Mouse (Mus musculus) heart, embryonic 16.5 days (tissue): Measurements from ENCODE around the gene Arhgap17. TPM values are rescaled to one million over a fixed set of nuclear protein-coding genes. Genes with fewer than 3 reads are reported as not detected.
A peak's percentile ranks its signal among the peaks of the same experiment; 100 is the strongest.

Experiments
- ATAC-seq: fragments of 200-750 bp; cut with Nextera tagmentation; replicated peaks from 2 replicates; pipeline ENCODE4 v1.8.0; 2017; ENCODE audit warnings: moderate number of reproducible peaks; ENCODE audit not compliant: insufficient read depth, low FRiP score; ENCODE audit errors: extremely low read depth
- H3K27ac ChIP-seq: fragments of 300-500 bp; sonication (generic); 2 replicates; pipeline ENCODE4 v1.5.1; 2014; ENCODE audit warnings: mild to moderate bottlenecking, low read length, control low read depth, moderate library complexity
- H3K27me3 ChIP-seq: fragments of 300-500 bp; sonication (generic); 2 replicates; pipeline ENCODE4 v1.6.1; 2014; ENCODE audit warnings: low read length, mixed read lengths; ENCODE audit not compliant: control insufficient read depth, insufficient read depth
- H3K36me3 ChIP-seq: fragments of 300-500 bp; sonication (generic); 2 replicates; pipeline ENCODE4 v1.6.1; 2014; ENCODE audit not compliant: control insufficient read depth, insufficient read depth
- H3K4me1 ChIP-seq: fragments of 300-500 bp; sonication (generic); 2 replicates; pipeline ENCODE4 v1.6.1; 2014; ENCODE audit warnings: low read length, mixed read lengths; ENCODE audit not compliant: control insufficient read depth, insufficient read depth
- H3K4me2 ChIP-seq: fragments of 300-500 bp; sonication (generic); 2 replicates; pipeline ENCODE4 v1.6.1; 2014; ENCODE audit warnings: low read depth, mild to moderate bottlenecking, control low read depth, low read length
- H3K4me3 ChIP-seq: fragments of 300-500 bp; sonication (generic); 2 replicates; pipeline ENCODE4 v1.5.1; 2014; ENCODE audit warnings: mild to moderate bottlenecking, control low read depth, low read length
- H3K9ac ChIP-seq: fragments of 300-500 bp; sonication (generic); 2 replicates; pipeline ENCODE4 v1.6.1; 2014; ENCODE audit warnings: low read length, control low read depth
- H3K9me3 ChIP-seq: fragments of 300-500 bp; sonication (generic); replicated peaks from 2 replicates; pipeline ENCODE4 v1.6.1; 2016; ENCODE audit warnings: low read length; ENCODE audit not compliant: control insufficient read depth
- WGBS: fragments of 180-500 bp; shearing (Covaris S2); extraction: QIAGEN DNeasy Blood & Tissue Kit; methylation state at CpG from one replicate; pipeline ENCODE4 v1.1.7; 2014; 5-methylcytosine and 5-hydroxymethylcytosine counted together
- polyA plus RNA-seq: library from polyadenylated mRNA; unstranded; fragments of >200 nt; fragmentation: Nextera tagmentation; extraction: Ambion mirVana; gene quantifications from 2 replicates; pipeline ENCODE4 v1.2.1, GENCODE M21; 2015

The Arhgap17 gene
- polyA plus RNA-seq, 1 experiment from 2014 or later, result 15.1 TPM

DNA sequence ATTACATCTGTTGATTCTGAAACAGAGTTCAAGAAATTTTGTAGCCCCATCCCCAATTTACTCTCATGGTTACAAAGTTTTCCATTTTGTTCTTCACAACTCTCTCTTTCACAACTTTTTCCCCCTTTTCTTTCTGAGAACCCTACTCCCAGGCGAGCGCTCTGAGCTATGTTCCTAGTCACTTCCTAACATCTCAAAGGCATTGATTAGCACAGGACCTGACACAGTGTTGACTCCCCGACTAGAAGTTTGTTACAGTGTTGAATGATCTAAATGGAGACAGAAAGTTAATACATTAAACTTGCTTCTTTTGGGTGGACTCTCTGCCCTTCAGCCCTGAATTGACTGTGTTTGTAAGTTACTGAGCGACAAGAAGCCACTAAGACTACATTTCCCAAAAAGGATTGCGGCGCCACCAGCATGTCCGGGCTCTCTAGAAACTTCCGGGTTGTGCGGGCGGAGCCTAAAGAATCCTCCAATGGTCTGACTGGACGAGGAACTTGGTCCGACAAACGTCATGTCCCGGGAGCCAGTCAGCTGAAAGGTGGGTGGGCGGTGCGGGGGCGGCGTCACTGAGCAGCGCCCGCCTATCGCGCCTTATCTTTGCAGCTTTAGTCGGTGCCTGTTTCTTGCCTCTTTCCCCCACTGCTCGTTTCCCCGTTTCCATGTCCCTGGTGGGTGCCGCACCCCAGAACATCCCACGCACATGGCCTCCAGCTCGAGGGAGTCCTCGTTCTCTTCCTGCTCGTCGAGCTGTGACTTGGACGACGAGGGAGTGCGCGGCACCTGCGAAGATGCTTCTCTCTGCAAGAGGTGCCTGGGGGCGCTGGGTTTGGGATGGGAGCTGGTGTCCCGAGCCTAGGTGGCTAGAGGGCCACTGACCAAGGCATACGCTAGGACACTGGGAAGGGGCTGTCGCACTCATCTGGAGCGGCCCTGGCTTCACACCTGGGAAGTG, 8.0 kb upstream of the Arhgap17 start:
- Histone ChIP-seq H3K9ac (peak overlapping the region; percentile 84), H3K4me3 (peak overlapping the region; percentile 83), H3K36me3 (no peaks in the 10 kb centered on the region), H3K4me1 (peaks cover 13% of the 10 kb centered on the region), H3K9me3 (no peaks in the 10 kb centered on the region), H3K27ac (peak overlapping the region; percentile 49; the same call in 1 of the 2 replicates), H3K4me2 (peak overlapping the region; percentile 92), H3K27me3 (no peaks in the 10 kb centered on the region)
- peak; percentile 99 for ATAC-seq
- 4% methylated on average over 41 of the region's 41 CpGs for WGBS

DNA sequence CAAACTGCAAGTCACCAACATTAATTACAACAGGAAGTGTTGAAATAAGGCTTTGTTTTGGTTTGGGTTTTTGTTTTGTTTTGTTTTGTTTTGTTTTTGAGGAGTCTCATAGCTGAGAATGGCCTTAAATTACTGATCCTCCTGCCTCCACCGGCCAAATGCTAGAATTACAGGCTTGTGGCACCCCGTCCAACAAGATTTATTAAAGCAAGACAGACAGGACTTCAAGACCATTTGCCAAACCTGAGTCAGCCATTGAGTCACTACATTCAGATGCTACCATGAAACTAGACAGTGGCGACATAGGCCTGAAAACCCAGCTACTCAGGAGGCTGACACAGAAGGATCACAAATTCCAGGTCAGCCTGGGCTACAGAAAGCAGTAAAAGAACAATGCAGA, 1.8 kb upstream of the Arhgap17 start:
- H3K9me3 ChIP-seq, result no peaks in the 10 kb centered on the region
- H3K27ac ChIP-seq, result no peak overlapping the region
- H3K4me3 ChIP-seq, result no peak overlapping the region
- ATAC-seq, result no peak
- H3K4me2 ChIP-seq, result no peak overlapping the region
- 67% methylated on average over 3 of the region's 3 CpGs for WGBS
- H3K27me3 ChIP-seq, result no peaks in the 10 kb centered on the region
- peaks cover 15% of the 10 kb centered on the region for H3K4me1 ChIP-seq
- no peaks in the 10 kb centered on the region for H3K36me3 ChIP-seq
- no peak overlapping the region for H3K9ac ChIP-seq

DNA sequence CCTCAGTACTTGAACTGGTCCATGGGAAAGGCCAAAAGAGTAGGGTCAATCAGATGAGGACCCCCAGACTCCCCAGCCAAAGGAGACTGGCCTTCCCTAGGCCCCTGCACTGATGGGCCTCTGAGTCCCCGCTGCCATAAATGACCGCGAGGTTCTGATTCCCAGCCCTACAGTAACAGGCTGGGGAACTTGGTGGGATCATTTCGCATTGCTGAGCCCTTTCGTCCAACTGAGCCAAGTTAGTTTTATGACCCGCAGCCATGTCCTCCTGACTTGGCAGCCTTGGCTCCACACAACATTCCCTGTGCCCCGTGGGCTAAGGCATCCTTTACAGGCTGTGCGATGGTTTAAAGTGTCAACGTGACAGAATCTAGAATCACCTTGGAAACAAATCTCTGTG, 985 bp upstream of the Arhgap17 start:
- Histone ChIP-seq H3K9ac (peak overlapping the region; percentile 90), H3K27me3 (no peaks in the 10 kb centered on the region), H3K27ac (peak overlapping the region; percentile 86; the same call in 1 of the 2 replicates), H3K9me3 (no peaks in the 10 kb centered on the region), H3K4me2 (peak overlapping the region; percentile 94), H3K4me1 (peaks cover 15% of the 10 kb centered on the region), H3K4me3 (peak overlapping the region; percentile 87), H3K36me3 (no peaks in the 10 kb centered on the region)
- WGBS, result 57% methylated on average over 9 of the region's 9 CpGs
- no peak for ATAC-seq

DNA sequence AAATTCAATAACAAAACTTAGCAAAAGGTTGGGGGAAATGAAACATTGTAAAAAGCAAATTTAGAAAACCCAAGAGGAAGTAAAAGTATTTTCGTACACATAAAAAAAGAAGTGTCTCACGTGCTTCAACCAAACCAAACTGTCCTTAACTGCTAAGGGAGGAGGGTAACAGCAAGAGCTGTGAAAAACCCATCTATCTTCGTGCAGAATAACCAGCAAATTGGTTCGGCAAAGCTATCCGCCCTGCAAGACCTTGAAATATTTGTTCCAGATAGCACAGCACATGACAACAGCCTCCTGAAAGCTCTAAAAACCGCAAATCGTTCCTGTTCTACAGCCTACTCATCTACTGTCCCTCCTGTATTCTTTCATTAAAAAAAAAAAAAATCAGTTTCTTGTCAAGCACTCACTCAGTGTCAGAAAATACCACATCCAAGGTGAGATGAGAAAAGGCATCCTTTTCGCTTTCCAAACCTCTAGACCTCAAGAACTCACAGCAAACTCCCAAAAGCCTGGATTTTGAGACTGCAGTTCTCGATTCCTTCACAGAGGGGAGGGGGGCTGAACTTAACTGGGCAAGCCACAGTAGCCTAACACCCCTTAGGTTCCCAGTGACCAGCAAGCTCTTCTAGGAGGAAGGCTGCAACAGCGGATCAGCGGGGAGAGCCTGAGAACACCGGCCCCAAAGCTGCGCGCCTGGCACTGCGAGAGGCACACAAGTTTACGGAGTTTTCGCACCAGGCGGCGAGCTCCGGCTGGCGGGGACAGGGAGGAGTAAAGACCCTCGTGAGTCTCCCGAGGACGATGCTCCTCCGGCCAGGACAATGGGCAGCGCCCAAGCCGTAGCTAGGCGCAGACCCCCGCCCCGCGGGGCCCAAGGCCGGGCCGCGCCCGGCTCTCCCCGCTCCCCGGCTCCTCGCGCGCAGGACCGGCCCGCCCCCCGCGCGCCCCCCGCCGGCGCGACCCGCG, 653 bp downstream of the Arhgap17 start:
- H3K27me3 ChIP-seq, result no peaks in the 10 kb centered on the region
- H3K4me1 ChIP-seq, result peaks cover 19% of the 10 kb centered on the region
- peak overlapping the region; percentile 94 for H3K4me2 ChIP-seq
- ATAC-seq, result peak; percentile 58
- peak overlapping the region; percentile 90 for H3K9ac ChIP-seq
- WGBS, result 1% methylated on average over 49 of the region's 51 CpGs
- peak overlapping the region; percentile 87 for H3K4me3 ChIP-seq
- H3K9me3 ChIP-seq, result no peaks in the 10 kb centered on the region
- peak overlapping the region; percentile 86 for H3K27ac ChIP-seq
- H3K36me3 ChIP-seq, result no peaks in the 10 kb centered on the region

DNA sequence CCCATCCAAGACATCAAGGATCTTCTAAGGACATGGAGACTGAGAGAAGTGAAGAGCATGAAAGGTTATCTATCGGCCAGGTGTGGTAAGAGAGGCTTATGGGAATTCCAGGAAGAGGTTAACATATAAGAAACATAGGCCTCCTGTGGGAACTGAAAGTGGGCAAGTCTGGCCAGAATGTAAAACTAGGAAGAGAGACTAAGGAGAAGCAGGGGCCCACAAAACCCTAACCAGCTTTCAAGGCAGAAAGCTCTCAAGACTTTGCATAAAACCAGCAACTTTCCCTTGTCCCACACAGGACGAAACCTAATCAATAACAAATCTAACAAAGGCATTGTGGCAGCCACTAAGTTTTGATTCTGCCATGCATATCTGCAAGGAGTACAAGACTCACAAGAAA, 1.5 kb downstream of the Arhgap17 start:
- Histone ChIP-seq H3K4me2 (peak overlapping the region; percentile 94), H3K27ac (no peak overlapping the region), H3K27me3 (no peaks in the 10 kb centered on the region), H3K36me3 (no peaks in the 10 kb centered on the region), H3K4me1 (peaks cover 19% of the 10 kb centered on the region), H3K9me3 (no peaks in the 10 kb centered on the region), H3K4me3 (peak overlapping the region; percentile 87), H3K9ac (no peak overlapping the region)
- ATAC-seq, result no peak
- WGBS, result 71% methylated on average over 2 of the region's 2 CpGs

- Histone ChIP-seq H3K4me3 (no peak overlapping the region), H3K4me2 (peak overlapping the region; percentile 94), H3K27ac (no peak overlapping the region), H3K36me3 (no peaks in the 10 kb centered on the region), H3K9ac (no peak overlapping the region), H3K9me3 (no peaks in the 10 kb centered on the region), H3K4me1 (peaks cover 19% of the 10 kb centered on the region), H3K27me3 (no peaks in the 10 kb centered on the region)
- ATAC-seq, result no peak
- 68% methylated on average over 16 of the region's 16 CpGs for WGBS
Measured at GRCm38 (mm10) chr7:123367218-123368150, 2.2 kb downstream of the Arhgap17 start.

DNA sequence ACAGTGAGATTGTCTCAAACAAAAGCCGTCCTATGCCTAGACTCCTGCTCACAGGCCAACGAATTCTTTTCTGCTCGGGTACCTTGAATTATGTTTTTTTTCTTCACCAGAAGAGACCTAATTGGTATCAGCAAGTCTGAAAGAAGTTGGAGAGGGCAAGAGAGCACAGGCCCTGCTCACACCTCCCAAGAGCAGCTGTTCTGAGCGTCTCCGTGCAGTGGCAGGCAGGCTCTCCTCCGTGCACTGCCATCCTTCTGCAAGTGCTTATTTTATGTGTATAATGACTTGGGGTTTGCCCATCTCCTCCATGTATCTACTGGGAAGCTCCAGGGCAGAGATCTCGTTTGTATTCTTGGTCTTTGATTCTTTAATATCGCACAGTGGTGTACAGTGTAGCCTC, 2.9 kb downstream of the Arhgap17 start:
- no peaks in the 10 kb centered on the region for H3K36me3 ChIP-seq
- H3K4me2 ChIP-seq, result no peak overlapping the region
- peaks cover 19% of the 10 kb centered on the region for H3K4me1 ChIP-seq

More for the DNA sequence above, 2.9 kb downstream of the Arhgap17 start:
- Histone ChIP-seq H3K4me3 (no peak overlapping the region), H3K9me3 (no peaks in the 10 kb centered on the region), H3K9ac (no peak overlapping the region), H3K27me3 (no peaks in the 10 kb centered on the region), H3K27ac (no peak overlapping the region)
- no peak for ATAC-seq
- WGBS, result 76% methylated on average over 8 of the region's 8 CpGs
